Mouse (Mus musculus): ENCODE measurements around the gene Hdac10. TPM values are rescaled to one million over a fixed set of nuclear protein-coding genes. Genes with fewer than 3 reads are reported as not detected.

Hdac10 gene
- total RNA-seq, 4 experiments from 2014 or later: 5.4 to 8.2 (median 7.2) TPM

- no peak for DNase-seq (ENCODE audit: low spot score in 2 of 2)
These were observed 4.2 kb downstream of the Hdac10 start for GRCm38 (mm10) chr15:89124312-89124711.

DNA sequence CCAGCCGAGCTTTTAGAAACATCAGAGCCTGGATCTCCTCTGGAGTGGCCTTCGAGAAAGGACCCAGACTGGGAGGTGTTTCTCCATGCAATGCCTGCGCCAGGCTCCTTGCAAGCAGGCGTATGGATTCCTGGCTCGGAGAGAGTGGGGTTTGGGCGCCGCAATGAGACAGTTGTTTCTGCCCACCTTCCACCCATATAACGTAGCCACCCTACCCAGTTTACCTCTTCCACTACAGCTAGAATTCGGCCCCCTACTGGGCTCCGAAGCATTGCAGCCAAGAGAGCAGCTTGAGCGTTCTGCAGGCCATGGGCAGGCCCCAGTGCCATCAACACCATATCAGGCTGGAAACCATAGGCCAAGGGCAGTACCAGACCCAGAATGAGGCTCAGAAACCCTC lies 4.9 kb downstream of the Hdac10 start:
- no peak for DNase-seq (ENCODE audit: low spot score in 2 of 2)

- DNase-seq (ENCODE audit: low spot score in 2 of 2): peak; percentile 87 to 91
These were observed 5.7 kb downstream of the Hdac10 start, which contains the start of gene Tubgcp6 for GRCm38 (mm10) chr15:89122649-89123366. Gene Tubgcp6, minus strand, starts transcription at chr15:89123112.

DNA sequence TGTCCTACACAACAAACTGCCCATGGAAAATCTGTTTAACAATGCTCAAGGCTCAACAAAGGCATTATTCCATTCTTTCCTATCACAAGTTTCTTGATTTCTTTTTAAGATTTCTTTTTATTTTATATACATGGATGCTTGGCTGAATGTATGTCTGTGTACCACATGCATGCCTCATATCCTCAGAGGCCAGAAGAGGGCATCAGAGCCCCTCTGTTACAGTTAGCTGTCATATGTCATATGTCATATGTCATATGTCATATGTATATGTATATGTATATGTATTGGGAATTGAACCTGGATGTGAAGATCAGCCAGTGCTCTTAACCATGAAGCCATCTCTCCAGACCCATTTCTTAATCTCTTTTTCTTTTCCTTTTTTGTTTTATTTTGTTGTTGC lies 10.5 kb downstream of the Hdac10 start:
- DNase-seq (ENCODE audit: low spot score in 2 of 2): no peak

DNA sequence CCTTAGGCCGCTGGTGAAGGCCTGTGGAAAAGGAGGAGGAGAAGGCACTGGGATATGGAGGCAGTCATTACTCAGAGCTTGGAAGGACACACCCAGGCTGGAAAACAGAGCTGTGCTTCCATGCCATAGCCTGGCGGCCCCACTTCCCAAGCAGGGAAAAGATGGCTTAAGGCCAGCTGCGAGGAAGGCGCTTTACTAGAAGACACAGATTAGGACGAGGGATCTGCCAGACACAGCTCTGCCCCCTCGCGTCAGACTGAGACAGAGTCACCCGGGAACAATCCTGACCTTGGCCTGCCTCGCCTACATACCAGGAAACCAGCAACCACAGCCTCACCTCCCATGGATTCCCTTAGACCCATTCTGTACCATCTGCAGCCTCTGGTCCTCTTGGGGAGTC lies 18.4 kb downstream of the Hdac10 start:
- no peak for DNase-seq (ENCODE audit: low spot score in 2 of 2)

DNA sequence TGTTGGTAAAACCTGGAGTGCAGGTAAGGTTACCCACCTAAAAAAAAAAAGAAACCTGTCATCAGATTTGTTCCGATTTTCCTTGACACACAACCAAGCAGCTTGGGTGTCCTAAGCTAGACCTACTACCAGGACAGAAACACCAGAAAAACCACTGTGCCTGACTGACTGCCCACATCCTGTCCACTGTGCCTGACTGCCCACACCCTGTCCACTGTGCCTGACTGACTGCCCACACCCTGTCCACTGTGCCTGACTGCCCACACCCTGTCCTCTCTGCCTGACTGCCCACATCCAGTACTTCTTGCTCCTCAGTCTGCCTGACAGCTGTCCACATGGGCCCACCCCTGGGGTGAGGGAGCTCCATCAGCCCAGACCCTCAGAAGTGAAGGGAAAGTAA lies 21.5 kb downstream of the Hdac10 start:
- no peak for DNase-seq (ENCODE audit: low spot score in 2 of 2)

GRCm38 (mm10) chr15:89106073-89106472 lies 22.4 kb downstream of the Hdac10 start:
- no peak for DNase-seq (ENCODE audit: low spot score in 2 of 2)

DNA sequence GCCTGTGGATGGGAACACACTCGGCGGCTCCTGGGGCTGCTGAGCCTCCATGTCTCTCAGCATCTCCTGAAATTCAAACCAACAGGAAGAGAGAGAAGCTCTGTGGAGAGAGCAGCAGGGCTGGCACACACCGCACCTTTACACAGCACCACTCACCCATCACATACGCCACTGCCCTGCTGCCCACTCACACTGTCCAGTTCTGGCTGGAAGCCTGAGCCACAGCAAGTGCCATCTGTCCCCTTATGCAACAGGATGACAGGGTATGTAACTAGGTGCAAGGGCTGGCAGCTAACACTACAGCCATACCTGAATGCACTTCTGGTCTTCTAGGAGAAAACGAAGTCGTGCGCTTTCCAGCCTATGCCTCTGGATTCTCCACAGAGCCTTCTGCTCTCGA lies 24.1 kb downstream of the Hdac10 start:
- no peak for DNase-seq (ENCODE audit: low spot score in 2 of 2)

DNA sequence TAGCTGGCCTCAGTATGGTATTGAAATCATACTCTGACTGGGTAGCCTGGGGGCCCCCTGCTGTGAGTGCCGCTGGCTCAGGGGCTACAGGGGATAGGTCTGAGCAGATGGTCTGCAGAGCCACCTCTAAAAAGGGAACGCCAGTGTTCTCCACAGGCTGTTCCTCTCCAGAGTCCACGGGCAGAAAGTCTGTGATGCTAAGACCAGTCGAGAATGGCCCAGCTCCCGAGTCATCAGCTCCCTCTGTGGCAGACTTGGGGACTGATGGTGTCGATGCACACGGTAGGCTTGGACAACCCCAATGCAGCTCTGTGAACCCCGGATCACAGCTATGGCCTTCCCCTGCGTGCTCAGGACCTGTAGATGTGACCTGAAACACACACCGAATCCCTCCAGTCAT lies 24.6 kb downstream of the Hdac10 start:
- no peak for DNase-seq (ENCODE audit: low spot score in 2 of 2)

GRCm38 (mm10) chr15:89102646-89103045 lies 25.9 kb downstream of the Hdac10 start:
- no peak for DNase-seq (ENCODE audit: low spot score in 2 of 2)

DNA sequence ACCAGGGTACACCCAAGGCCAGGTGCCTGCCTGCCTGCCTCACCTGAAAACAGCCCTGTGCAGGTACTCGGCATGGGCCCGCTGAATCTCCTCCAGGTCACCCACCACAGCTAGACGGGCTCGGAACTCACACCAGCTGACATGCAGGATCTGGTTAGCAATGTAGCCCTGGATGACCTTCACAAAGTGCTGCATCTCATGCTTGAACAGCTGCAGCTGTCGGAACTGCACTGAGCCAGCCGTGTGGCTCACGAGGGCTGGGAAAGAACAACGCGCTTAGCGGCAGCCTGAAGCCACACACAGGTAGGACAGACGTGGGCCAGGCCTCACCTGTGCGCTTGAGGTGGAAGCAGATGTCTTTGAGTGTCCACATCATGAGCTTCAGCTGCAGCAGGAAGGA lies 27.7 kb downstream of the Hdac10 start:
- no peak for DNase-seq (ENCODE audit: low spot score in 2 of 2)

GRCm38 (mm10) chr15:89098616-89099015 lies 29.9 kb downstream of the Hdac10 start:
- no peak for DNase-seq (ENCODE audit: low spot score in 2 of 2)

DNA sequence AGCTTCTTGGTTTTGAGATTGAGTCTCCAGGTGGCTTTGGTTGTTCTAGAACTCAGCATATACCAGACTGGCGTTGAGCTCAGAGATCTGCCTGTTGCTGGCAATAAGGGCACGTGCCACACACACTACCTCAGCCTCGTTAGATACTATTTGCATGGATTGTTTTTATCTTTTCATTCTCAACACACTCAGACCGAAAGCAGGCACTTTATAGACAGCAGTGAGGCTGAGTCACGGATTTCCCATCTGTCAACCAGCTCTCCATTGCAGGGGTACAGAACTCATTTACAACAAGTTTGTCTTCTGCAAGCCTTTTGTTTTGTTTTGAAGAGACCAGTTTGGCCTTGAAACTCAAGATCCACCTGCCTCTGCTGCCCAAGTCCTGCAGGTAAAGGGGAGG lies 31.1 kb downstream of the Hdac10 start:
- no peak for DNase-seq (ENCODE audit: low spot score in 2 of 2)

- no peak for DNase-seq (ENCODE audit: low spot score in 2 of 2)
These were observed 36.3 kb downstream of the Hdac10 start for GRCm38 (mm10) chr15:89092181-89092580.

DNA sequence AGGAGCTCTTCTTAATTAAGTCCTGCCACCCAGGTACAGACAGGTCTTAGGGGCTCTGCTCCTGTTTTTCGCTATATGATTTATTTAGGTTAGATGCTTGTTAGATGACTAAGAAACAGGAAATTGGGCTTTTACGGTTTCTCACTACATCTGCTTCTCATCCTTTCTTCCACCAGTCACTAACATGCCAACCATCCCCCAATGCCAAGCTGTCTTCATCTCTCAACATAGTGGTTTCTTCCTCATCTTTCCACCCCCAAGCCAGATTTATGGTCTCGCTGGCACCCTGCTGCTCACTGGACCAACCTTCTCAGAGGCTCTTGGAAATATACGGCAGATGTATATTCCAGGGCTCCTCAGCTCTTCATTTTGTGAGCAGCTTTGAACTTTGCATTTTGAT lies 37.8 kb downstream of the Hdac10 start:
- DNase-seq (ENCODE audit: low spot score in 2 of 2): no peak

DNA sequence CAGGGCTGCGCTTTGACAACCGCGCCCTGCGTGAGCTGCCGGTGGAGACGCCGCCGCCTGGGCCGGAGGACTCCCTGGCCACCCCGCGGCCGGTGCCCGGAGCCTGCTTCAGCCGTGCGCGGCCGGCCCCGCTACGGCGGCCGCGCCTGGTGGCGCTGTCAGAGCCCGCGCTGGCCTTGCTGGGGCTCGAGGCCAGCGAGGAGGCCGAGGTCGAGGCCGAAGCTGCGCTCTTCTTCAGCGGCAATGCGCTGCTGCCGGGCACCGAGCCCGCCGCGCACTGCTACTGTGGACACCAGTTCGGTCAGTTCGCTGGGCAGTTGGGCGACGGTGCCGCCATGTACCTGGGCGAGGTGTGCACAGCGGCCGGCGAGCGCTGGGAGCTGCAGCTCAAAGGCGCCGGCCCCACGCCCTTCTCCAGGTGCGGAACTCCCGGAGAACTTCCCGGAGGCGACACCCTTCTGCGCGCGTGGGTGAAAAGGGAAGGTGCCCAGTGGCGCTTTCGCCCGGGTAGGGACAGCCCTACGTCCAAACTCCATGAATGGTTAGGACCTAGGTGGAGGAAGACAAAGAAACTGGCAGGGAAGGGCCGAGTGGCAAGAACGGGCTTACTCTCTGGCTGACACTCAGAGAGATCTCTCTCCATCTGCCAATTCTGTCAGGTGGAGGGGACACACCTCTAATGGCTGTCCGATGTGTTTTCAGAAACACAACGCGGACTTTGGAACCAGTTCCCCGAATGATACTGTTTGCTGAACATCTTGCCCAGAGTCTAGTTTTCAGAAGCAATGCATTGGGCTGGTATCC lies 39.0 kb downstream of the Hdac10 start:
- no peak for DNase-seq (ENCODE audit: low spot score in 2 of 2)

DNA sequence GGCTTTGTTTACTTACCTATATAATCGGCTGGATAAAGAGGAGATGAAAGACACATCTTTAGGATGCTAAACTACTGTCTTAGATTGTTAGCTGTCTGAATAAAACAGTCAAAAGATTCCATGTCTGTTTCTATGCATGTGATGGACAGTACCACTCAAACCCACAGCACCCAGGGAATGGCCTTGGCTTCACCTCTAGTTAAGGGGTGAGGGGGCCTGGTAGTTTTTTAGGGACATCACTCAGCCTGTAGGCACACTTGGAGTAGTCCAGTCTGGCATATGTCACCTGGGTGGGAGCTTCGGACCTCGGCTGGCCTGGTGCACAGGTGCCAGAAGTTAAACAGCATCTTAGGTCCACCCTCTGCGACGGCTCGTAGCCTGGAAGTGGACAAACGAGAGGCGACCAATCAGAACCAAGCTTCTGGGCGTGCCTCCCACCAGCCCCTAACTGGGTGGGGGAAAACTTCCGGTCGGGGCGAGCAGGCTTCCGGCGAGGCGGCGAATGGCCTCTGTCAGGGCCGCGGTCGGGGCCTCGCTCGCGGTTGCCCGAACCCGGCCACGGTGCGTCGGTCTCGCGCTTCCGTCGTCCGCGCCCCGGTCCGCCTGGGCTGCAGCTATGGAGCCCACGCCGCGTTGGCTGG lies 39.8 kb downstream of the Hdac10 start, which contains the start of gene Selenoo:
Selenoo (plus strand) TSS at position 478 of the 641 bp plus-strand sequence.
- peak; percentile 81 to 86 for DNase-seq (ENCODE audit: low spot score in 2 of 2)

- DNase-seq (ENCODE audit: low spot score in 2 of 2): no peak
These were observed 43.7 kb downstream of the Hdac10 start for GRCm38 (mm10) chr15:89084826-89085225.

- DNase-seq (ENCODE audit: low spot score in 2 of 2): no peak
These were observed 44.6 kb downstream of the Hdac10 start for GRCm38 (mm10) chr15:89083906-89084305.

GRCm38 (mm10) chr15:89078208-89078836 lies 50.2 kb downstream of the Hdac10 start:
- no peak for DNase-seq (ENCODE audit: low spot score in 2 of 2)

DNA sequence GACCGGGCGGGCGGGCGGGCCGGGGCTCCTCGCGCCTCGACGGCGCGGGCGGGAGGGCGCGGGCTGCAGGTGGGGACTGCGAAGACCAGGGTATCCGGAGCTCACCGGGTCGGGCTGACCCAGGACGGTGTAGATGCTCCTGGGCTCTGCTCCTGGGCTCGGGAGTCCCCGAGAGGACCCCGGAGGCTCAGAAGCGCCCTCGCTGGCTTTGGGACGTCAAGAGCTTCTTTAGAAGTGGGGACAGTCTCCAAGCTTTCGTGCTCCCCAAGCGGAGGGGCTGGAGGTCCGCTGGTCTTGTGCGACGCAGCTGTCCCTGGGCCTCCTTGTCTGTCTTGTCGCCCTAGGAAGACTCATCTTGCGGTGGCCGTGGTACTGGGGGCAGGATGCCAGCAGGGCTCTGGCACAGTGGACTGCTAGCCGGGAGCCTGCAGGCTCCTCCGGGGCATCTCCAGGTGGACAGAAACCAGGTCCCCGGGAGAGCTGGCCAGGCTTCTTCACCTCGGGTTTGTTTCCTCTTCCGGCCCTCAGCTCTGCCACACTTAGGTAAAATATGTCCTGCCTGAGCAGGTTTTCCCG lies 52.3 kb downstream of the Hdac10 start:
- peak; percentile 37 to 65 for DNase-seq (ENCODE audit: low spot score in 2 of 2)

Data from gastrocnemius, adult 8-10 months (tissue).